Mouse (Mus musculus) gonadal fat pad, adult 2 months (tissue): Measurements from ENCODE around the gene P2rx4. TPM values are rescaled to one million over a fixed set of nuclear protein-coding genes. Genes with fewer than 3 reads are reported as not detected.
"Not testable (repeated sequence)": the region's sequence is repeated elsewhere in the genome, so short reads cannot be mapped to it uniquely, and the experiment has no call there.

Experiments
- DNase-seq: peaks from one replicate; pipeline ENCODE4 v3.0.0-alpha.2; 2012; ENCODE audit warnings: low read depth
- polyA plus RNA-seq: library from polyadenylated mRNA; depleted of rRNA; stranded (reverse); fragments of >200 nt; gene quantifications from 2 replicates; pipeline ENCODE4 v1.2.3, GENCODE M21; 2012; rRNA removed

Gene P2rx4
- 50.0 and 55.6 TPM in 2 replicates for polyA plus RNA-seq

- DNase-seq: no peak
Observed at GRCm38 (mm10) chr5:122707276-122708181, at the start of gene P2rx4. Gene P2rx4, plus strand, starts transcription at chr5:122707544.

- no peak for DNase-seq
Observed at GRCm38 (mm10) chr5:122662501-122662900, 44.8 kb upstream of the P2rx4 start.

DNA sequence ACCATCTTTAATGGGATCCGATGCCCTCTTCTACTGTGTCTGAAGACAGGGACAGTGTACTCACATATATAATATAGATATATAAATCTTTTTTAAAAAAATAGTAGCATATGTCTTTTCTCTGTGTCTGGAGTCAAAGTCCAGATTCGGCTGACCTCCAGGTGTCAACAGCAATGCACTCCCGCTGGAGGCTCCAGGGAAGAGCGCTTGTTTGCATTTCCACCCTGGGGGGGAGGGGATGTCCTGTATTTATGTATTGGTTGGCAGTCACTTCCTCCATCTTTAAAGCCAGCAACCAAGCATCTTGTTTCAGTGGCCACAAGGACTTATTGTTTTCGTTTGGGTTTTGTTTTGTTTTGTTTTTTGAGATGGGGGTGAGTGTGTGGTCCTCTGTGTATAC lies 42.3 kb upstream of the P2rx4 start:
- no peak for DNase-seq

DNA sequence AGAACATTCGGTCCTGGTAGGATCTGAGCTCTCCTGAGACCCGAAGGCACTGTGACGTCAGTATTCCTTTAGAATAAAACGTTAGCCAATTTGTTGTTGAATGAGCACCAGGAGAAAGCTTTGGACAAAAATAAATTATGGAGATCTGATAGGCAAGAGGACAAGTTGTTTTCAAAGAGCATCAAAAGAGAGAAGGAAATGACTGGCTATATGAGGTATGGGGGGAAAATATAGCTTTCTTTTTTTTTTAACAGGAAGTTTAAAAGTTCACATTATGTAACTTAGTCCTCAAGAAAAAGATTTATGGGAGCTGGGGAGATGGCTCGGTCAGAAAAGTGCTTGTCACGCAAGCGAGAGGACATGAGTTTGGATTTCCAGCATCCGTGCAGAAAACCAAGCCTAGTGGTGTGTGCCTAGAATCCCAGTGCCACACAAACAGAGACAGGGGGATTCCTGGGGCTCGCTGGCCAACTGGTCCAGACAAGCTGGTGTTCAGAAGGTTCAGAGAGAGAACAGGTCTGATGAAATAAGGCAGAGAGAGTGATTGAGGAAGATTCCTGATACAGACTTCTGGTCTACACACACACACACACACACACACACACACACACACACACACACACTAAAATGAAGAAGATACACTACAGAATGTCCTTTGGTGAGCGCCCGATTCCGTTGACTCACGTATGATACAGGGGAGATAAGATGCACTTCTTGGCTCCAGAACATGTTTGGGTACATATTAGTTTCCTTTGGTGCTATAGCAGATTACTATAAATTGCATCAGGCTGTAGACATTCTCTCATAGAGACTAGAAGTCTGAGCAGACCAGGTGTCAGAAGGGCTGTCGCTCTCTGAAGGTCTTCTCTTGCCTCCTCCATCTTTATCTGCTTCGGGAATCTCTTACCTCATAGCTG lies 38.1 kb upstream of the P2rx4 start:
- no peak for DNase-seq

- not testable (repeated sequence) for DNase-seq
Observed at GRCm38 (mm10) chr5:122671641-122672040, 35.7 kb upstream of the P2rx4 start.

- no peak for DNase-seq
Observed at GRCm38 (mm10) chr5:122672298-122672697, 35.0 kb upstream of the P2rx4 start.

- DNase-seq: no peak
Observed at GRCm38 (mm10) chr5:122676002-122676401, 31.3 kb upstream of the P2rx4 start.

DNA sequence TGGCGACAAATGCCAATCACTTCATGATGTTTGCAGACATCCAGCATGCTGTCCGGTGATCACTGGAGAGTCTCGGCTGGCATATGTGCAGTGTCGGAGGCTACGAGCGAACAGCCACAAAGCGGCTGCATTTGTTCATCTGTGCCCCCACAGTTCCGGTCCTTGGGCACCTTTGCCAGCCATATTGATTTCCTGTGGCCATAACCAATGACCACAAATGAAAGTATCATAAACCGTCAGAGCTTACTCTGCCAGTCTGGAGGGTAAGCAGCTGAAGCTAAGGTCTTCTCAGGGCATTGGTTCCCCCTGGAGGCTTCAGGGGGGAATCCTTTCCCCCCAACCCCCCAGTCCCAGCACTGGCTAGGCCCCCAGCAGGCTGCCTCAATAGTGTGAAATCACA lies 29.4 kb upstream of the P2rx4 start:
- DNase-seq: no peak

DNA sequence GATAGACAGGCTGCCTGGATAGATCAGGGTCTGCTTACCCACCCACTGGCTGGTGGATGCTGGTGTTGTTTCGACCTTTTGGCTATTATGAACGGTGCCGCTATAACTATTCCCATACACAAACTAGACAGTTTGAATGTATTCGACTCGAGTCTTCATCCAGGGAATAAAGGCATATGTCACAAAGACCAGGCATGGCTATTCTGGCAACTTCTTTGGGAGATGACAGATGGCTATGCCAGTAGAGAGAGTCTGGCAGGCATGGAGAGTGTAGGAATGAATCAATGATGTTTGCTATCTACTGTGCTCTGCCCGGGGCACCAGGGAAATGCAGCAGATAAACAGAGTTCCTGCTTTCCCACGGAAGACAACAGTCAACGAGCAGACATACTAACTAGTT lies 27.5 kb upstream of the P2rx4 start:
- DNase-seq: no peak

DNA sequence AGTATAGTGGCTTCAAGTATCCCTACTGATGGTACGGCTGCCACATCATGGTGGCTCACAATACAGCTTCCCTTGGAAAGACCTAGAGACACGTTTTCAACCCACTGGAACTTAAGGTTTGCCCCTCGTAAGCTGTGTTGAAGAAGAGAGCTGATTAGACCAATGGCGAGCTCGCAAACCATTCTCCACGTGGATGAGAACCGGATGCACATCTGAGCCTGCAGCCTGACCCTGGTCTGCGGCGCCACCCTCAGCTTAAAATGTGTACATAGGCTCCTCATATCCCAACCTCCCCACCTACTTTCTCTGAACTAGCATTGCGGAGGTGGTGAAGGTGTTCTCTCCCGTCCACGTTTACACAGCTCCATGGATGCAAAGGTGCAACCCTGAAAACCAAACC lies 26.1 kb upstream of the P2rx4 start:
- no peak for DNase-seq

- DNase-seq: no peak
Observed at GRCm38 (mm10) chr5:122683926-122684325, 23.4 kb upstream of the P2rx4 start.

- no peak for DNase-seq
Observed at GRCm38 (mm10) chr5:122687391-122687790, 20.0 kb upstream of the P2rx4 start.

- DNase-seq: no peak
Observed at GRCm38 (mm10) chr5:122689153-122689552, 18.2 kb upstream of the P2rx4 start.

- no peak for DNase-seq
Observed at GRCm38 (mm10) chr5:122690486-122690885, 16.9 kb upstream of the P2rx4 start.

GRCm38 (mm10) chr5:122693431-122694207 lies 13.7 kb upstream of the P2rx4 start:
- DNase-seq: no peak

GRCm38 (mm10) chr5:122695516-122695915 lies 11.8 kb upstream of the P2rx4 start:
- no peak for DNase-seq

DNA sequence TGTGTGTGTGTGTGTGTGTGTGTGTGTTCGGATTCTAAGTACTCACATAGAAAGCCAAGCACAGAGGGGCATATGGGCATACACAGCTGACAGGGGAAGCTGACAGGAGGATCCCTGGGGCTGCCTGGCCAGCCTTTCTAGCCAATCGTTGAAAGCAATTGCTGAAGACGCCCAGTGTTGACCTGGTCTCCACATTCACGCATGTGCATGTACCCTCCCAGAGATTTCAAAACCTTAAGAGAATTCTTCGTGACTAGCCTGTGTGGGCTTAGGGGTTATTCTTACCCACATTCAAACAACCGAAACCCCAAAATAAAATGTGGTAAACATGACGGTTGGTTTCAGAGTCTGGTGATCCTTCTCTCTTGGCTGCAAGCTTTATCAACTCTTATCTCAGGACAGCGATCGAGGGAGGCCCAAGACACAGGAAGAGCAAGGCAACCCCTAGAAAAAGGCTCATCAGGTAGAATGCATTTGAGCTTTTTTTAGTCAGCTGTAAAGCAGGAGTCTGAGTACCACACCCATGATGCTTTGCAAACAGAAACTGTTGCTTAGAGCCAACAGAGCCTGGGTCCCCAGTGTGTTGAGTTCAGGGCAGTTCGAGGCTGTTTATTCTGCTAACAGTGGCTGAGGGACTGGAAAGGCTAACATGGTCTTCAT lies 9.2 kb upstream of the P2rx4 start:
- DNase-seq: no peak

DNA sequence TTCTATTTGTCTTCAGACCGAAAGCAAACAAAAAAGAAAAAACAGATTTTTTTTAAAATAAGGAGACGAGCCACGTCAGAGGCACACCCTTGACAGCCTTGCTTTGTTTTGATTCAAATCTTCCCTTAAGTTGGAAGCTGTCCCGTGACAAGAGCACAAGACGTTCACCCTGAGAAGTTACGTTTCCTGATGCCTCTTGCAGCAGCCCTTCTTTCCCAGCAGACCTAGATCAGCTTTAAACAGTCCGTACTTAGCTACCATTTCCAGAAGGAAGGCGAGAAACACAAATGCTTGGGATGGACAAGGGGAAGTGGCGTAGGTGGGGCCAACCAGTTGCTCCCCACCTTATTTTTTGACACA lies 8.7 kb upstream of the P2rx4 start:
- no peak for DNase-seq

DNA sequence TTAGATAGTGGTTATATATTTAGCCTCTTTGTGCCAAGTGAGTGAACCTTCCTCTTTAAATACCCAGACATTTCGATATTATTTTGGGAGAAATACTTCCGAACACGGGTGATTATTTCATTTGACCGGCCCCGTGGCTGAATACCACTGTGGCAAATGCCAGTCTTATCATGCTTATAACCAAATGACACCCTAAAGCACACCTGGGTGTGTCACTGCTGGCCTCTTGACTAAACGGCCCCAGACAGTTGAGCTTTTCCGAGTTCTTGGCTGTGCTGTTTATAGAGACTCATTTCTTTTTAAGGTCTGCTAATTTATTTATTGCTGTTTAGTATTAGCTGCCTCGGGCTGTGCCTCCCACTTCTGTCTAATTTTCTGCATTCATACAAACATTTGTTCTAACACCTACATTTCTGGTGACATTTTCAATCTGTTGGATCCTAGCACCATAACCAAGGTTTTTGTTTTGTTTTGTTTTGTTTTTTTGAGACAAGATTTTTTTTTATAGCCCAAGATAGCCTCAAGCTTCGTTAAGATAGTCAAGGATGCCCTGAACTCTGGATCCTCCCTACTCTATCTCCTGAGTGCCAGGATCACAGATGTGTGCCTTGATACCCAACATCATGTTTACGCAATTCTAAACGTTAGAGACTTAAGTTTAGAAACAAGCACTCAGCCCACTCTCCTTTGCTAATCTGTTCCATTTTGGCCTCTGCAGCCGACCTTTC lies 7.1 kb upstream of the P2rx4 start:
- DNase-seq: peak; percentile 86

DNA sequence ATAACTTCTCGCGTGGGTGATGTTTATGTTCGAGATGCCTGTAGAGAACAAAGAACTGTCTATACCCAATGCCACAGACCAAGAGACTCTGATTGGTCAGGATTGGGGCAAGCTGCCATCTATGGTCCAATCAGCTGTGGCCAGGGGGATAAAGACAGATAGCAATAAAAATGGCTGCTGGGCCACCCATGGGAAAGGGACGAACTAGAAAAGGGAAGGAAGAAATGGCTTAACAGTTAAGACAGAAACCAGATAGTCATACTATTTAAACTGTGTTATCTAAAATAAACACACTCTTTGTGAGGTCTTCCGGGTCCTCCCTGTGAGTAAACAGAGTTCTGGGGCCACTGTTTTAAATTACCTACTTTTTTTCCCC lies 6.5 kb upstream of the P2rx4 start:
- DNase-seq: no peak

GRCm38 (mm10) chr5:122702156-122702555 lies 5.2 kb upstream of the P2rx4 start:
- no peak for DNase-seq
